Mouse (Mus musculus): ENCODE measurements around the gene Syvn1. TPM values are rescaled to one million over a fixed set of nuclear protein-coding genes. Genes with fewer than 3 reads are reported as not detected.

Syvn1 gene
- total and polyA plus RNA-seq, 3 experiments, result 14.3 to 55.0 TPM; not detected in 1

- no peak for DNase-seq (ENCODE audit: low read depth, low spot score)
- peaks cover 10% of the 10 kb centered on the region for H3K79me2 ChIP-seq (ENCODE audit: control insufficient read depth, insufficient read depth, low read length, poor library complexity)
- H3K4me3 ChIP-seq (ENCODE audit: control insufficient read depth in 1 of 2, insufficient read depth in 1 of 2, low read depth in 2 of 2, low read length in 2 of 2), result no peak overlapping the region
- H3K27ac ChIP-seq (ENCODE audit: control insufficient read depth, low read depth, low read length), result no peak overlapping the region
- peaks cover 0 to 18% of the 10 kb centered on the region in 2 experiments; a peak in 2 of 4 replicates for H3K36me3 ChIP-seq (ENCODE audit: control insufficient read depth in 1 of 2, insufficient read depth in 2 of 2, low read length in 2 of 2)
- no peaks in the 10 kb centered on the region for H3K27me3 ChIP-seq (ENCODE audit: control insufficient read depth in 1 of 2, insufficient read depth in 2 of 2, low read length in 2 of 2)
- no peak overlapping the region for H3K9ac ChIP-seq (ENCODE audit: control insufficient read depth, low read depth, low read length, poor library complexity, severe bottlenecking)
- no peaks in the 10 kb centered on the region for H3K9me3 ChIP-seq (replicated peaks; ENCODE audit: insufficient read depth, low read length)
- TF ChIP-seq ZMIZ1 (IDR thresholded peaks at IDR 0.05; ENCODE audit: low read depth, low read length) (no peak), HCFC1 (IDR thresholded peaks at IDR 0.05; ENCODE audit: low read depth, low read length) (no peak), TBP (IDR thresholded peaks at IDR 0.05; ENCODE audit: low read depth, low read length) (no peak), EP300 (IDR thresholded peaks at IDR 0.05; ENCODE audit: low read depth in 1 of 2, low read length in 2 of 2) (no peak), MAFK (IDR thresholded peaks at IDR 0.05; ENCODE audit: borderline replicate concordance, low read depth, low read length) (no peak), ETS1 (IDR thresholded peaks at IDR 0.05; ENCODE audit: low read depth, low read length) (no peak), MEF2A (IDR thresholded peaks at IDR 0.05; ENCODE audit: extremely low read depth, insufficient replicate concordance, low read depth, low read length, poor library complexity, severe bottlenecking) (no peak), JUND (IDR thresholded peaks at IDR 0.05; ENCODE audit: low read depth, low read length) (no peak), MYC (IDR thresholded peaks at IDR 0.05; ENCODE audit: low read depth, low read length) (no peak), NRF1 (IDR thresholded peaks at IDR 0.05; ENCODE audit: insufficient read depth, low read depth, low read length, poor library complexity, severe bottlenecking) (no peak), SMC3 (IDR thresholded peaks at IDR 0.05; ENCODE audit: low read depth, low read length) (no peak), RAD21 (IDR thresholded peaks at IDR 0.05; ENCODE audit: low read depth, low read length) (no peak), RCOR1 (IDR thresholded peaks at IDR 0.05; ENCODE audit: low read depth, low read length) (no peak), GATA1 (IDR thresholded peaks at IDR 0.05; ENCODE audit: low read depth, low read length) (no peak), POLR2A (IDR thresholded peaks at IDR 0.05; ENCODE audit: control insufficient read depth in 1 of 2, insufficient read depth in 1 of 2, low read depth in 1 of 2, low read length in 2 of 2, poor library complexity in 1 of 2) (no peak)
- peaks cover 4 to 25% of the 10 kb centered on the region in 2 experiments; a peak in 3 of 4 replicates for H3K4me1 ChIP-seq (ENCODE audit: control insufficient read depth in 1 of 2, insufficient read depth in 2 of 2, low read length in 2 of 2)
Observed at GRCm38 (mm10) chr19:6013691-6014090, 32.7 kb upstream of the Syvn1 start.

- Histone ChIP-seq H3K27ac (ENCODE audit: control insufficient read depth, low read depth, low read length) (peak overlapping the region; percentile 82), H3K9ac (ENCODE audit: control insufficient read depth, low read depth, low read length, poor library complexity, severe bottlenecking) (peak overlapping the region; percentile 89), H3K4me3 (ENCODE audit: control insufficient read depth in 1 of 2, insufficient read depth in 1 of 2, low read depth in 2 of 2, low read length in 2 of 2) (peak overlapping the region; percentile 86 to 89), H3K27me3 (ENCODE audit: control insufficient read depth in 1 of 2, insufficient read depth in 2 of 2, low read length in 2 of 2) (no peaks in the 10 kb centered on the region), H3K9me3 (replicated peaks; ENCODE audit: insufficient read depth, low read length) (no peaks in the 10 kb centered on the region), H3K79me2 (ENCODE audit: control insufficient read depth, insufficient read depth, low read length, poor library complexity) (peaks cover 10% of the 10 kb centered on the region), H3K36me3 (ENCODE audit: control insufficient read depth in 1 of 2, insufficient read depth in 2 of 2, low read length in 2 of 2) (peaks cover 0 to 18% of the 10 kb centered on the region in 2 experiments; a peak in 2 of 4 replicates), H3K4me1 (ENCODE audit: control insufficient read depth in 1 of 2, insufficient read depth in 2 of 2, low read length in 2 of 2) (peaks cover 4 to 25% of the 10 kb centered on the region in 2 experiments; a peak in 3 of 4 replicates)
- peak; percentile 97 for DNase-seq (ENCODE audit: low read depth, low spot score)
- 0 out of 2 replicates have a peak, but pooled peaks have one; percentile 31 for TF ChIP-seq TBP (IDR thresholded peaks at IDR 0.05; ENCODE audit: low read depth, low read length)
- TF ChIP-seq NELFE (IDR thresholded peaks at IDR 0.05; ENCODE audit: low read depth, low read length), result peak; percentile 67
- no peak for TF ChIP-seq USF2 (IDR thresholded peaks at IDR 0.05; ENCODE audit: borderline replicate concordance in 1 of 2, insufficient read depth in 1 of 2, low read depth in 1 of 2, low read length in 2 of 2)
- no peak for TF ChIP-seq SMC3 (IDR thresholded peaks at IDR 0.05; ENCODE audit: low read depth, low read length)
- no peak; the same call in 1 of the 2 replicates for TF ChIP-seq ZC3H11A (IDR thresholded peaks at IDR 0.05; ENCODE audit: low read depth, low read length)
- TF ChIP-seq EP300 (IDR thresholded peaks at IDR 0.05; ENCODE audit: low read depth in 1 of 2, low read length in 2 of 2), result peak; percentile 61 to 88; a peak in 3 of 4 replicates
- TF ChIP-seq HCFC1 (IDR thresholded peaks at IDR 0.05; ENCODE audit: low read depth, low read length), result peak; percentile 62
- TF ChIP-seq E2F4 (IDR thresholded peaks at IDR 0.05; ENCODE audit: borderline replicate concordance, low read depth, low read length), result no peak
- no peak for TF ChIP-seq JUND (IDR thresholded peaks at IDR 0.05; ENCODE audit: low read depth, low read length)
- no peak for TF ChIP-seq GABPA (IDR thresholded peaks at IDR 0.05; ENCODE audit: low read depth, low read length)
- no peak for TF ChIP-seq MXI1 (IDR thresholded peaks at IDR 0.05; ENCODE audit: low read depth, low read length)
- peak; percentile 82 for TF ChIP-seq TCF12 (IDR thresholded peaks at IDR 0.05; ENCODE audit: low read depth, low read length)
- no peak; the same call in 1 of the 2 replicates for TF ChIP-seq RAD21 (IDR thresholded peaks at IDR 0.05; ENCODE audit: low read depth, low read length)
- TF ChIP-seq MAX (IDR thresholded peaks at IDR 0.05; ENCODE audit: low read length), result no peak
- TF ChIP-seq GATA1 (IDR thresholded peaks at IDR 0.05; ENCODE audit: low read depth, low read length), result peak; percentile 82
- peak; percentile 77 for TF ChIP-seq ETS1 (IDR thresholded peaks at IDR 0.05; ENCODE audit: low read depth, low read length)
- peak; percentile 71 for TF ChIP-seq ZNF384 (IDR thresholded peaks at IDR 0.05; ENCODE audit: low read depth, low read length)
- TF ChIP-seq POLR2A (IDR thresholded peaks at IDR 0.05; ENCODE audit: control insufficient read depth in 1 of 2, insufficient read depth in 1 of 2, low read depth in 1 of 2, low read length in 2 of 2, poor library complexity in 1 of 2), result peak; percentile 69 to 74; a peak in 3 of 4 replicates
- no peak for TF ChIP-seq POLR2AphosphoS5 (IDR thresholded peaks at IDR 0.05; ENCODE audit: borderline replicate concordance, low read depth, low read length)
- no peak for TF ChIP-seq ZKSCAN1 (IDR thresholded peaks at IDR 0.05; ENCODE audit: low read depth, low read length)
- peak; percentile 27; the same call in 1 of the 2 replicates for TF ChIP-seq RCOR1 (IDR thresholded peaks at IDR 0.05; ENCODE audit: low read depth, low read length)
- TF ChIP-seq SIN3A (IDR thresholded peaks at IDR 0.05; ENCODE audit: low read length), result peak; percentile 85
- TF ChIP-seq ZMIZ1 (IDR thresholded peaks at IDR 0.05; ENCODE audit: low read depth, low read length), result peak; percentile 44; the same call in 1 of the 2 replicates
Observed at GRCm38 (mm10) chr19:6014991-6015510, 31.3 kb upstream of the Syvn1 start.
